Comparison of ENCODE assay signal across 8 mouse cellular contexts in genomic region chr11:100893482-100893881, GRCm38 (mm10). TPM values are rescaled to one million over a fixed set of nuclear protein-coding genes. Genes with fewer than 3 reads are reported as not detected.
DNase-seq lines count a peak whose midpoint lies in the region; ATAC-seq and TF ChIP-seq lines count a peak whose summit lies in the region.

No protein-coding gene starts in this region.

- no peak for ATAC-seq in hindbrain, embryonic 13.5 days (ENCODE audit: low FRiP score)
- 0 out of 2 replicates have a peak, but pooled peaks have one; percentile 62 for ATAC-seq in intestine, embryonic 14.5 days (replicated peaks; ENCODE audit: low FRiP score, low TSS enrichment, low read depth)
- no peak for ATAC-seq in midbrain, embryonic 12.5 days (ENCODE audit: low FRiP score, low read depth)

- H3K4me1 ChIP-seq in hindbrain, embryonic 10.5 days (replicated peaks): peaks cover 17% of the 10 kb centered on the region
- peaks cover 8% of the 10 kb centered on the region for H3K4me1 ChIP-seq in hindbrain, embryonic 13.5 days (replicated peaks)
- H3K4me1 ChIP-seq in intestine, embryonic 14.5 days (replicated peaks; ENCODE audit: control insufficient read depth, insufficient read depth, low read length): no peaks in the 10 kb centered on the region
- peaks cover 10% of the 10 kb centered on the region for H3K4me1 ChIP-seq in midbrain, embryonic 12.5 days
- H3K4me1 ChIP-seq in spleen, adult 2 months (ENCODE audit: control insufficient read depth, insufficient read depth, insufficient read length): no peaks in the 10 kb centered on the region

- H3K4me3 ChIP-seq in hindbrain, embryonic 10.5 days: no peak overlapping the region
- H3K4me3 ChIP-seq in hindbrain, embryonic 13.5 days: no peak overlapping the region
- no peak overlapping the region for H3K4me3 ChIP-seq in intestine, embryonic 14.5 days (ENCODE audit: low read depth, low read length)
- no peak overlapping the region for H3K4me3 ChIP-seq in midbrain, embryonic 12.5 days
- no peak overlapping the region for H3K4me3 ChIP-seq in spleen, adult 2 months (ENCODE audit: extremely low read depth, insufficient read depth, insufficient read length)

- TF ChIP-seq CTCF in spleen, adult 2 months (IDR thresholded peaks at IDR 0.05; ENCODE audit: extremely low read depth, insufficient read depth, insufficient read length, insufficient replicate concordance): peak; percentile 100

- H3K27ac ChIP-seq in hindbrain, embryonic 10.5 days: no peak overlapping the region
- H3K27ac ChIP-seq in hindbrain, embryonic 13.5 days: no peak overlapping the region
- no peak overlapping the region for H3K27ac ChIP-seq in intestine, embryonic 14.5 days (ENCODE audit: low read depth)
- no peak overlapping the region for H3K27ac ChIP-seq in midbrain, embryonic 12.5 days (replicated peaks)
- no peak overlapping the region for H3K27ac ChIP-seq in spleen, adult 2 months (ENCODE audit: insufficient read depth, low read length)

- H3K9ac ChIP-seq in hindbrain, embryonic 13.5 days: no peak overlapping the region
- H3K9ac ChIP-seq in intestine, embryonic 14.5 days (ENCODE audit: low read length): no peak overlapping the region
- H3K9ac ChIP-seq in midbrain, embryonic 12.5 days (replicated peaks): no peak overlapping the region

- intact Hi-C loops in left cerebral cortex, postnatal 10 days (cut with DNase I): loop anchor here (1.0 kb wide), 1 partner anchor 64 kb away; no protein-coding TSS in a partner anchor

- peak; percentile 85 for DNase-seq in hindbrain, embryonic 10.5 days (ENCODE audit: low spot score)
- DNase-seq in embryo, embryonic 10 days (ENCODE audit: low spot score): peak; percentile 91
- peak; percentile 88 for DNase-seq in gastrocnemius, postnatal 10 days
- DNase-seq in intestine, embryonic 14.5 days (ENCODE audit: low spot score): peak; percentile 93
- peak; percentile 72 to 91 for DNase-seq in left cerebral cortex, postnatal 10 days (ENCODE audit: extremely low spot score in 1 of 2, low spot score in 2 of 2)
- DNase-seq in spleen, adult 2 months (ENCODE audit: low read depth in 1 of 2, low spot score in 2 of 2): peak; percentile 81 to 83

- H3K9me3 ChIP-seq in hindbrain, embryonic 10.5 days: no peaks in the 10 kb centered on the region
- no peaks in the 10 kb centered on the region for H3K9me3 ChIP-seq in hindbrain, embryonic 13.5 days
- no peaks in the 10 kb centered on the region for H3K9me3 ChIP-seq in intestine, embryonic 14.5 days (ENCODE audit: control insufficient read depth, low read length)
- no peaks in the 10 kb centered on the region for H3K9me3 ChIP-seq in midbrain, embryonic 12.5 days

- no peak overlapping the region for H3K4me2 ChIP-seq in hindbrain, embryonic 13.5 days
- no peak overlapping the region for H3K4me2 ChIP-seq in intestine, embryonic 14.5 days (ENCODE audit: low read length)
- H3K4me2 ChIP-seq in midbrain, embryonic 12.5 days (replicated peaks): 0 out of 2 replicates have a peak overlapping the region, but pooled peaks have one; percentile 16

- TF ChIP-seq POLR2A in spleen, adult 2 months (IDR thresholded peaks at IDR 0.05; ENCODE audit: low read depth, low read length): no peak

- WGBS in hindbrain, embryonic 10.5 days: 12% methylated on average over 9 of the region's 9 CpGs
- WGBS in hindbrain, embryonic 13.5 days: 10% methylated on average over 9 of the region's 9 CpGs
- 15% methylated on average over 9 of the region's 9 CpGs for WGBS in intestine, embryonic 14.5 days
- WGBS in midbrain, embryonic 12.5 days: 10% methylated on average over 9 of the region's 9 CpGs
- 19% methylated on average over 9 of the region's 9 CpGs for WGBS in spleen, adult 2 months

- no peaks in the 10 kb centered on the region; the same call in 1 of the 2 replicates for H3K36me3 ChIP-seq in hindbrain, embryonic 10.5 days
- H3K36me3 ChIP-seq in hindbrain, embryonic 13.5 days: peaks cover 60% of the 10 kb centered on the region
- H3K36me3 ChIP-seq in intestine, embryonic 14.5 days (ENCODE audit: control insufficient read depth, insufficient read depth, low read length): 0 out of 2 replicates have a peak, but pooled peaks cover 17% of the 10 kb centered on the region
- H3K36me3 ChIP-seq in midbrain, embryonic 12.5 days: no peaks in the 10 kb centered on the region
- peaks cover 47% of the 10 kb centered on the region for H3K36me3 ChIP-seq in spleen, adult 2 months (ENCODE audit: control insufficient read depth, insufficient read depth, low read length)

- H3K27me3 ChIP-seq in hindbrain, embryonic 10.5 days (ENCODE audit: insufficient read depth, poor library complexity, severe bottlenecking): 0 out of 2 replicates have a peak, but pooled peaks cover 5% of the 10 kb centered on the region
- H3K27me3 ChIP-seq in hindbrain, embryonic 13.5 days: no peaks in the 10 kb centered on the region
- H3K27me3 ChIP-seq in intestine, embryonic 14.5 days (replicated peaks; ENCODE audit: control insufficient read depth, insufficient read depth, low read length): no peaks in the 10 kb centered on the region
- no peaks in the 10 kb centered on the region for H3K27me3 ChIP-seq in midbrain, embryonic 12.5 days
- H3K27me3 ChIP-seq in spleen, adult 2 months (ENCODE audit: control insufficient read depth, insufficient read depth, low read length): no peaks in the 10 kb centered on the region

RNA-seq across cellular contexts. Expression of gene Stat5a, which starts 34.3 kb away (rescaled TPM):
- polyA plus RNA-seq in hindbrain, embryonic 10.5 days (2016; fragmentation: Nextera tagmentation; extraction: Ambion mirVana): 2.0 and 2.8 TPM in 2 replicates
- polyA plus RNA-seq in hindbrain, embryonic 13.5 days (2015; fragmentation: Nextera tagmentation; extraction: Ambion mirVana): 2.1 and 2.3 TPM in 2 replicates
- total RNA-seq in gastrocnemius, postnatal 10 days (2021): 10 to 100 TPM; 29.6 to 32.7 TPM
- polyA plus RNA-seq in intestine, embryonic 14.5 days (2014; fragmentation: Nextera tagmentation; extraction: Ambion mirVana): 5.3 and 5.5 TPM in 2 replicates
- total RNA-seq in left cerebral cortex, postnatal 10 days (2021): 1 to 10 TPM; 2.0 to 3.4 TPM
- 1.5 and 1.8 TPM in 2 replicates for polyA plus RNA-seq in midbrain, embryonic 12.5 days (2016; fragmentation: Nextera tagmentation; extraction: Ambion mirVana)
- polyA plus RNA-seq in spleen, adult 2 months (2012; rRNA removed): 24.7 and 35.7 TPM in 2 replicates

RNA-seq across cellular contexts. Expression of gene Stat5b, which starts 43.0 kb away (rescaled TPM):
- polyA plus RNA-seq in hindbrain, embryonic 10.5 days (2016; fragmentation: Nextera tagmentation; extraction: Ambion mirVana): 13.6 and 14.8 TPM in 2 replicates
- polyA plus RNA-seq in hindbrain, embryonic 13.5 days (2015; fragmentation: Nextera tagmentation; extraction: Ambion mirVana): 14.1 and 15.7 TPM in 2 replicates
- 100 to 1,000 TPM; 107 to 114 TPM for total RNA-seq in gastrocnemius, postnatal 10 days (2021)
- 27.0 and 27.8 TPM in 2 replicates for polyA plus RNA-seq in intestine, embryonic 14.5 days (2014; fragmentation: Nextera tagmentation; extraction: Ambion mirVana)
- total RNA-seq in left cerebral cortex, postnatal 10 days (2021): 10 to 100 TPM; 12.4 to 13.4 TPM
- 18.8 and 19.4 TPM in 2 replicates for polyA plus RNA-seq in midbrain, embryonic 12.5 days (2016; fragmentation: Nextera tagmentation; extraction: Ambion mirVana)
- polyA plus RNA-seq in spleen, adult 2 months (2012; rRNA removed): 33.2 and 45.2 TPM in 2 replicates

RNA-seq across cellular contexts. Expression of gene Stat3, which starts 45.9 kb away (rescaled TPM):
- polyA plus RNA-seq in hindbrain, embryonic 10.5 days (2016; fragmentation: Nextera tagmentation; extraction: Ambion mirVana): 21.1 and 31.5 TPM in 2 replicates
- 51.5 and 53.3 TPM in 2 replicates for polyA plus RNA-seq in hindbrain, embryonic 13.5 days (2015; fragmentation: Nextera tagmentation; extraction: Ambion mirVana)
- total RNA-seq in gastrocnemius, postnatal 10 days (2021): 10 to 100 TPM; 49.1 to 56.7 TPM
- polyA plus RNA-seq in intestine, embryonic 14.5 days (2014; fragmentation: Nextera tagmentation; extraction: Ambion mirVana): 36.6 and 42.9 TPM in 2 replicates
- total RNA-seq in left cerebral cortex, postnatal 10 days (2021): 10 to 100 TPM; 32.1 to 36.7 TPM
- polyA plus RNA-seq in midbrain, embryonic 12.5 days (2016; fragmentation: Nextera tagmentation; extraction: Ambion mirVana): 31.7 and 35.0 TPM in 2 replicates
- polyA plus RNA-seq in spleen, adult 2 months (2012; rRNA removed): 65.1 and 80.8 TPM in 2 replicates
